Mouse (Mus musculus): ENCODE measurements around the gene Fam171a2.

The Fam171a2 gene

GRCm38 (mm10) chr11:102447497-102447896 is at the start of gene Fam171a2:
Fam171a2 (minus strand) TSS chr11:102447682.
- peak; percentile 74 for DNase-seq (ENCODE audit: low spot score)

- DNase-seq (ENCODE audit: low spot score), result no peak
These were observed 49.2 kb upstream of the Fam171a2 start for GRCm38 (mm10) chr11:102496732-102497131.

- no peak for DNase-seq (ENCODE audit: low spot score)
These were observed 48.7 kb upstream of the Fam171a2 start for GRCm38 (mm10) chr11:102496206-102496605.

- DNase-seq (ENCODE audit: low spot score), result no peak
These were observed 48.3 kb upstream of the Fam171a2 start for GRCm38 (mm10) chr11:102495742-102496141.

- no peak for DNase-seq (ENCODE audit: low spot score)
These were observed 47.6 kb upstream of the Fam171a2 start for GRCm38 (mm10) chr11:102495114-102495513.

- DNase-seq (ENCODE audit: low spot score), result no peak
These were observed 46.7 kb upstream of the Fam171a2 start for GRCm38 (mm10) chr11:102494063-102494650.

- no peak for DNase-seq (ENCODE audit: low spot score)
These were observed 45.8 kb upstream of the Fam171a2 start for GRCm38 (mm10) chr11:102493241-102493640.

GRCm38 (mm10) chr11:102487901-102488300 is 40.4 kb upstream of the Fam171a2 start:
- DNase-seq (ENCODE audit: low spot score), result no peak

GRCm38 (mm10) chr11:102486733-102487386 is 39.4 kb upstream of the Fam171a2 start:
- DNase-seq (ENCODE audit: low spot score), result no peak

GRCm38 (mm10) chr11:102481779-102482178 is 34.3 kb upstream of the Fam171a2 start:
- no peak for DNase-seq (ENCODE audit: low spot score)

GRCm38 (mm10) chr11:102480897-102481296 is 33.4 kb upstream of the Fam171a2 start:
- no peak for DNase-seq (ENCODE audit: low spot score)

GRCm38 (mm10) chr11:102480111-102480510 is 32.6 kb upstream of the Fam171a2 start:
- DNase-seq (ENCODE audit: low spot score), result no peak

GRCm38 (mm10) chr11:102479581-102479980 is 32.1 kb upstream of the Fam171a2 start:
- DNase-seq (ENCODE audit: low spot score), result no peak

GRCm38 (mm10) chr11:102478671-102479070 is 31.2 kb upstream of the Fam171a2 start:
- no peak for DNase-seq (ENCODE audit: low spot score)

- no peak for DNase-seq (ENCODE audit: low spot score)
These were observed 27.5 kb upstream of the Fam171a2 start for GRCm38 (mm10) chr11:102475027-102475426.

- DNase-seq (ENCODE audit: low spot score), result no peak
These were observed 22.3 kb upstream of the Fam171a2 start, which contains the start of gene Itga2b for GRCm38 (mm10) chr11:102469648-102470357. Itga2b (minus strand) TSS chr11:102470122.

GRCm38 (mm10) chr11:102467041-102467631 is 19.7 kb upstream of the Fam171a2 start:
- peak; percentile 91 for DNase-seq (ENCODE audit: low spot score)

GRCm38 (mm10) chr11:102465713-102466436 is 18.4 kb upstream of the Fam171a2 start:
- DNase-seq (ENCODE audit: low spot score), result peak; percentile 58

GRCm38 (mm10) chr11:102464901-102465300 is 17.4 kb upstream of the Fam171a2 start:
- DNase-seq (ENCODE audit: low spot score), result no peak

GRCm38 (mm10) chr11:102461764-102462163 is 14.3 kb upstream of the Fam171a2 start:
- DNase-seq (ENCODE audit: low spot score), result no peak

GRCm38 (mm10) chr11:102460541-102460940 is 13.1 kb upstream of the Fam171a2 start:
- DNase-seq (ENCODE audit: low spot score), result no peak
